Mouse (Mus musculus) MEL (cell line): ENCODE data around the gene Hcrt.

ENCODE experiments used
- ELF1 ChIP-seq: IDR thresholded peaks from 2 replicates; pipeline ENCODE4 v1.6.1; 2014; ENCODE audit warnings: low read depth, mild to moderate bottlenecking, inconsistent platforms, low read length, improper control_type of control experiment, moderate library complexity
- EP300 ChIP-seq, 2 experiments: IDR thresholded peaks; 2 replicates each; pipeline ENCODE4 v1.6.1; 2011; ENCODE audit warnings: improper control_type of control experiment in 2 of 2, low read length in 2 of 2, low read depth in 1 of 2, mild to moderate bottlenecking in 1 of 2
- ETS1 ChIP-seq: IDR thresholded peaks from 2 replicates; pipeline ENCODE4 v1.6.1; 2012; ENCODE audit warnings: low read depth, mild to moderate bottlenecking, inconsistent platforms, low read length, improper control_type of control experiment, moderate library complexity
- HCFC1 ChIP-seq: IDR thresholded peaks from 2 replicates; pipeline ENCODE4 v1.6.1; 2012; ENCODE audit warnings: low read depth, mild to moderate bottlenecking, inconsistent platforms, low read length, improper control_type of control experiment, moderate library complexity
- MEF2A ChIP-seq: IDR thresholded peaks from 2 replicates; pipeline ENCODE4 v1.6.1; 2014; ENCODE audit warnings: low read depth, mild to moderate bottlenecking, inconsistent platforms, low read length, improper control_type of control experiment; ENCODE audit not compliant: poor library complexity, insufficient replicate concordance, severe bottlenecking; ENCODE audit errors: extremely low read depth
- POLR2A ChIP-seq, 2 experiments: IDR thresholded peaks; 2 replicates each; pipeline ENCODE4 v1.6.1; 2011 to 2012; ENCODE audit warnings: low read length in 2 of 2, mild to moderate bottlenecking in 2 of 2, control low read depth in 1 of 2, improper control_type of control experiment in 1 of 2, low read depth in 1 of 2, moderate library complexity in 1 of 2; ENCODE audit not compliant: control insufficient read depth in 1 of 2, insufficient read depth in 1 of 2, poor library complexity in 1 of 2
- POLR2AphosphoS2 ChIP-seq: IDR thresholded peaks from 2 replicates; pipeline ENCODE4 v1.6.1; 2011; ENCODE audit warnings: low read length, improper control_type of control experiment
- SMC3 ChIP-seq: IDR thresholded peaks from 2 replicates; pipeline ENCODE4 v1.6.1; 2011; ENCODE audit warnings: low read depth, low read length, improper control_type of control experiment

DNA sequence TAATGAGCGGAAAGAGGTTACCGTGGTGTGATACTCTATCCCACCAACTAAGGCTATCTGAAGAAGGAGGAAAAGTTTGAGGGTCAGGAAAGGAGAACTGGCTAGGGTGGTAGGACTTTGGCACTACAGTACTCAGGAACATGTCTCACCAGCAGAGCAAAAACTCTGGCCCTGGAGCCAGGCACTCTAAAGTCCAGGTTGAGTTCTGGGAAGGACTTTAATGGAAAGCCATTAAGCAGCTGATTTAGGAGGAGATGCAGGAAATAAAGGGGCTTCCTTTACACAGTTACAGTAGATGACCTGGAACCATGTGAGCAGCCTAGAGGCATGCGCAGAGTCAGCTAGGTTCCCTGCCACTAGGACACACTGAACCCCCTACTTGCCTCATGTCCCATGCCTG, 35.5 kb downstream of the Hcrt start:
- TF ChIP-seq POLR2AphosphoS2, result no peak
- TF ChIP-seq POLR2A (IDR thresholded peaks at IDR 0.05; ENCODE audit: control insufficient read depth in 1 of 2, insufficient read depth in 1 of 2, low read depth in 1 of 2, low read length in 2 of 2, poor library complexity in 1 of 2), result no peak
- TF ChIP-seq EP300 (IDR thresholded peaks at IDR 0.05; ENCODE audit: low read depth in 1 of 2, low read length in 2 of 2), result no peak
- no peak for TF ChIP-seq SMC3
- TF ChIP-seq ETS1, result no peak
- no peak for TF ChIP-seq HCFC1
- no peak for TF ChIP-seq ELF1
- no peak for TF ChIP-seq MEF2A
